Mouse (Mus musculus): ENCODE measurements at regions not wholly inside any gene's neighbourhood (a gene's known extent, or its start where the extent isn't known, plus 50 kb on each side); places are given as distances from the start of the nearest gene placed in this dataset.

GRCm38 (mm10) chr9:116369059-116369718, 194.0 kb upstream of the Tgfbr2 start:
- no peak overlapping the region for H3K4me3 ChIP-seq (replicated peaks in 1 of 3; ENCODE audit: low read depth in 2 of 3, low read length in 2 of 3, poor library complexity in 1 of 3)
- H3K9ac ChIP-seq (ENCODE audit: insufficient read depth, low read depth) = peak overlapping the region; percentile 36; the same call in 1 of the 2 replicates
- H3K27me3 ChIP-seq (replicated peaks) = no peaks in the 10 kb centered on the region
- H3K9me3 ChIP-seq (replicated peaks; ENCODE audit: low read length) = no peaks in the 10 kb centered on the region
- dilution Hi-C loops (cut with MboI; ENCODE audit: extremely low pct_ligation_motif_present, extremely low pct_unique_long_range_greater_than_20kb, low sequenced_read_pairs) (no loop called here), in situ Hi-C loops (cut with MboI; ENCODE audit: low pct_ligation_motif_present, low pct_unique_long_range_greater_than_20kb, low sequenced_read_pairs) (loop anchor here (5.0 kb wide), 1 partner anchor 37 kb away; no protein-coding TSS in a partner anchor)
- peak overlapping the region; percentile 30 for H3K4me2 ChIP-seq (ENCODE audit: insufficient read depth, low read depth, poor library complexity, severe bottlenecking)
- TF ChIP-seq CTCF (conservative IDR thresholded peaks at IDR 0.05 in 1 of 2, IDR thresholded peaks at IDR 0.05 in 1 of 2; ENCODE audit: low read depth in 2 of 2, low read length in 2 of 2) = no peak
- TF ChIP-seq JUN (IDR thresholded peaks at IDR 0.05; ENCODE audit: insufficient read depth, low read depth, low read length) = no peak; the same call in none of the 2 replicates
- TF ChIP-seq SIN3A (IDR thresholded peaks at IDR 0.05; ENCODE audit: low read length) = peak; percentile 48; the same call in 1 of the 2 replicates
- no peak for TF ChIP-seq GABPA (IDR thresholded peaks at IDR 0.05; ENCODE audit: insufficient replicate concordance, low read depth, low read length)
- TF ChIP-seq MAFK (IDR thresholded peaks at IDR 0.05; ENCODE audit: insufficient replicate concordance, low read length) = 0 out of 2 replicates have a peak, but pooled peaks have one; percentile 43
- peak; percentile 55; the same call in 1 of the 2 replicates for TF ChIP-seq TBP (conservative IDR thresholded peaks at IDR 0.05; ENCODE audit: low read depth, low read length)
- peak; percentile 14 for TF ChIP-seq JUND (conservative IDR thresholded peaks at IDR 0.05; ENCODE audit: low read depth, low read length)
- TF ChIP-seq POLR2A (IDR thresholded peaks at IDR 0.05; ENCODE audit: low read depth, low read length) = peak; percentile 40
- TF ChIP-seq BHLHE40 (IDR thresholded peaks at IDR 0.05; ENCODE audit: low read depth, low read length) = peak; percentile 45
- TF ChIP-seq HCFC1 (IDR thresholded peaks at IDR 0.05; ENCODE audit: low read depth, low read length) = no peak
- no peak for TF ChIP-seq KAT2A (IDR thresholded peaks at IDR 0.05; ENCODE audit: insufficient replicate concordance, low read length)
- no peak for TF ChIP-seq NRF1 (IDR thresholded peaks at IDR 0.05; ENCODE audit: low read depth, low read length)
- no peak for TF ChIP-seq ZKSCAN1 (IDR thresholded peaks at IDR 0.05; ENCODE audit: borderline replicate concordance, low read depth, low read length)
- peak; percentile 71 for TF ChIP-seq ETS1 (conservative IDR thresholded peaks at IDR 0.05; ENCODE audit: low read depth, low read length)
- no peak for TF ChIP-seq MXI1 (IDR thresholded peaks at IDR 0.05; ENCODE audit: low read depth, low read length)
- peak; percentile 86 for TF ChIP-seq MEF2A (IDR thresholded peaks at IDR 0.05; ENCODE audit: borderline replicate concordance, low read depth, low read length)
- TF ChIP-seq MAZ (IDR thresholded peaks at IDR 0.05; ENCODE audit: low read depth, low read length) = peak; percentile 91; the same call in 1 of the 2 replicates
- TF ChIP-seq MYC (IDR thresholded peaks at IDR 0.05; ENCODE audit: low read depth, low read length) = peak; percentile 52; the same call in 1 of the 2 replicates
- TF ChIP-seq EP300 (IDR thresholded peaks at IDR 0.05; ENCODE audit: low read length) = peak; percentile 79
- TF ChIP-seq ELF1 (IDR thresholded peaks at IDR 0.05; ENCODE audit: low read depth, low read length) = no peak
- TF ChIP-seq UBTF (IDR thresholded peaks at IDR 0.05; ENCODE audit: low read depth, low read length) = no peak
- no peak for TF ChIP-seq RCOR1 (conservative IDR thresholded peaks at IDR 0.05; ENCODE audit: low read depth, low read length)
- peak; percentile 67 for TF ChIP-seq TCF12 (IDR thresholded peaks at IDR 0.05; ENCODE audit: low read depth, low read length)
- no peak for TF ChIP-seq ZMIZ1 (IDR thresholded peaks at IDR 0.05; ENCODE audit: low read depth, low read length)
- H3K79me2 ChIP-seq (replicated peaks; ENCODE audit: control insufficient read depth, extremely low read depth, insufficient read depth, poor library complexity, severe bottlenecking) = no peaks in the 10 kb centered on the region
- H3K36me3 ChIP-seq (replicated peaks in 1 of 2; ENCODE audit: control insufficient read depth in 1 of 2, insufficient read depth in 1 of 2, low read length in 1 of 2) = no peaks in the 10 kb centered on the region
- DNase-seq (ENCODE audit: extremely low read depth) = peak; percentile 85
- peaks cover 27 to 56% of the 10 kb centered on the region in 2 experiments for H3K4me1 ChIP-seq (ENCODE audit: control insufficient read depth in 1 of 2, insufficient read depth in 2 of 2)
- H3K27ac ChIP-seq (ENCODE audit: insufficient read depth, low read depth) = peak overlapping the region; percentile 97
